Mouse (Mus musculus): Measurements from ENCODE around the gene Tyw1.
"Not testable (repeated sequence)": the region's sequence is repeated elsewhere in the genome, so short reads cannot be mapped to it uniquely, and the experiment has no call there.

The Tyw1 gene

DNA sequence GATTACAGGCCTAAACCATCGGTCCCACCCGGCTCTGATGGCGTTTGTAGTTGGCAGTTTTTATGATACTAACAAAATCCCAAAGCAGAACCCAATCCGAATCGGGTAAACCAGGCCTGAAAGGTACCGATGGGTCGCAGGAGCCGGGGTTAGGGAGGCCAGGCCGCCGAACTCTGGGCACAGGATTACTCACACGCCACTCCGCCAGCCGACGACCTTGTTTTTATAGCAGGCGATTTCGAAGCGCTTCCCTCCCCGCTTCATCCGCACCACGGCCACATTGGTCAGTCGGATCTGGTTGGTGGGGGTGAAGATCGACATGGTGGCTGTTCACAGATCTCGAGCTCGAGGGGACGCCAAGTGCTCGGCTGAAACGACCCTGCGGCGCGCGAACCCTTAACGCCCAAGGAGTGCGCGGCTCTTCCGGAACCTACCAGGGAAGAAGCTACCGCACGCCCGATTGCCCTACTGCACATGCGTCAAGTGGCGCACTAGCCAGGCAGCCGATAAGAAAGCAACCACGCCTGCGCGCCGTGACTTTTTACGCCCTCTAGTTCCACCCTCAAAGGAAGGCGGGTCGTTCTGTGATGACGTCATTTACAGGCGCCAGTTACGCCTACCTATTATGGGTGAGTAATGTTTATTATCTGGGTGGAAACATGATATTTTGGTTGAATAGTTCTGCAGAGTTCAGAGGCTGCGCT is at the start of gene Tyw1, which contains the start of gene Sbds:
TSS of gene Tyw1 (plus strand) at position 603 of the 704 bp plus-strand sequence.
TSS of gene Sbds (minus strand) at position 514 of the 704 bp plus-strand sequence.
- DNase-seq (ENCODE audit: low read depth, low spot score) = peak; percentile 99

DNA sequence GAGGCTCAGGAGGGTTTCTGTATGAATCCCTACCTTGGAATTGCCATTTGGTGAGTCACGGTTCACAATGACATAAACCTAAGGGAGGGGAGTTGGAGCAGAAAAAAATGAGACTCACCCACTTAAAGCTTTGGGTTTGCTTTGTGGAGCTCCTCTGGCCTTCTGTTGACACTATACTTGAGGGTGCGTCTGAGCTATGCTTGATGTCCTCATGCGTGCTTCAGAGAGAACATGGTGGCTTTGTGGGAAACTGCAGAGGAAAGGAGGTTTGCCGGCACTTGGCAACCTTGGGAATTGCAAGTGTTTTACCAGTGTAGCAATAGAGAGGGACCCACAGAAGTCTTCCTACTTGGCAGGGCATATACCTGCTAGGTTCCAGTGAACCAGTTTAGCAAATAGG is 48.1 kb upstream of the Tyw1 start:
- no peak for DNase-seq (ENCODE audit: low read depth, low spot score)

DNA sequence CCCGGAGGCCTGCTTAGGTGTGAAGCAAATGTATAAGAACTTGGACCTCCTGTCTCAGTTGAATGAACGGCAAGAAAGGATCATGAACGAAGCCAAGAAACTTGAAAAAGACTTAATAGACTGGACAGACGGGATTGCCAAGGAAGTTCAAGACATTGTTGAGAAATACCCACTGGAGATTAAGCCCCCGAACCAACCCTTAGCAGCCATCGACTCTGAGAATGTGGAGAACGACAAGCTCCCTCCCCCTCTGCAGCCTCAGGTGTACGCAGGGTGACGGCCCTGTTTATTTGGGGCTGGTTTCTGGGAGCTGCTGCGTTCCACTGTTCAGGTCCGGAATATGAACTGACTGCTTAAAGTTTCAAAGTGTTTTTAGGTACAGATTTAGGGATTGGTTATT is 42.5 kb upstream of the Tyw1 start:
- no peak for DNase-seq (ENCODE audit: low read depth, low spot score)

DNA sequence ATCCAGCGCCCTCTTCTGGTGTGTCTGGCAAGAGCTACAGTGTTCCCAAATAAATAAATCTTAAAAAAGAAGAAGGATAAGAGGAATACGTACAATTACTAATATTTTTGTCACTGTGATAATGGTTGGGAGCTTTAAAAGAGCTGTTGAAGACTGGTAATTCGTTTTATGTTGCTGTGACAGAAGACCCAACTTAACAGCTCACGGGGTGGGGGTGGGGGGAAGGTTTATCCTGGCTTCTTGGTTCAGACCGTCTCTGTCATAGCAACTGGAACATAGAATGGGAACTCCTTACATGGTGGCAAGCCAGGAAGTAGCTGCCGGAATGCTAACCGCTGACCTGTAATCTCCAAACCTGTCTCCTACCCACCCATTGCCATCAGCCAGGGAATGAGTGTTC is 38.6 kb upstream of the Tyw1 start, which contains the start of gene Tmem248:
TSS of gene Tmem248 (plus strand) at position 301 of the 400 bp plus-strand sequence.
- DNase-seq (ENCODE audit: low read depth, low spot score) = no peak

DNA sequence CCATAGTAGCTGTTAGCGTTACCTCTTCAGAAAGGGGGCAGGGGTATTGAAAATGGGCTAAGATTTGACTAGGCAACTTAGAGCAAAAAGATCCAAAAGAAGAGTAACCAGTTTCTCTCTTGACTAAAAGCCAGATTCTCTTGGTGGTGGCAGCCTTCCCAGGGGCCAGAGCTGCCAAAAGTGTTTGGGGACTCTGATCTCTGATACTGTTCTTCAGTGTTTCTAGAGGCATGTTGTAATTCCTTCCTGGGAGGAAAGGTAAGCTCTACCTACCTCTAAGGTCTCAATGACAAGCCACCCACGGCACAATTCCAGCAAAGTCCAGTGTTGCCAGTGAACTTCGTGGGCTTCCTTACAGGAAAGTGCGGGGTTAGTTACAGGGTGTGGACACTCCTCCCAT is 38.0 kb upstream of the Tyw1 start:
- no peak for DNase-seq (ENCODE audit: low read depth, low spot score)

DNA sequence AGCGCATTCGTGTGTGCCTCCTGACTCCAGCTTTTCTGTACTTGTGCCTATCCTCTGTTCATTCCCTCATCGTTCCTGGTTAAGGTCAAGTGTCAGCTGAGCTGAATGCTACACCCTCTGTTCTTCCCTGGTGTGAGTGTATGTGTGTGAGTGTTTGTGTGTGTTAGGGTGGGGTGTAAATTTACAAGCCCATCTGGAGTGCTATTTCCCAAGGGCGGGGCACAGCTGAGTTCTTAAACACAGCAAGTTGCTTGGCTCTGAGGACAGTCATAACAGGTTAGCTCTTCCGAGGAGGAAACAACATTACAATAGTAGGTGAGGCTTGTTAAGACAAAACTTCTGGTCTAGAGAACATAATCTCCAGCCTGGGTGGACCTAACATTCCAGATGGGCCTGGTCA is 37.1 kb upstream of the Tyw1 start:
- DNase-seq (ENCODE audit: low read depth, low spot score) = no peak

DNA sequence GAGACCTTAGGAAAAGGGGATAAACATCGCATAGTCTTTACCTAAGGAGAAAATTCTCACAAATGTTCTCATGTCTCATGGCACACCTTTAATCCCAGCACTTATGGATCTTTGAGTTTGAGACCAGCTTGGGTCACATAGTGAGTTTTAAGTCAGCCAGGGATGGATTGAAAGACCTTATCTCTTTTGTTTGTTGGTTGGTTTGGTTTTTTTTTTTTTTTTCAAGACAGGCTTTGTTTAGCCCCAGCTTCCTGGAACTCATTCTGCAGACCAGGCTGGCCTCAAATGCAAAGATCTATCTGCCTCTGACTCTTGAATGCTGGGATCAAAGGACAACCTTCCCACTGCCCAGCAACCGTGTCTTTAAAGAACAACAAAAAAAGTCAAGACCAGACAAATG is 34.1 kb upstream of the Tyw1 start:
- no peak for DNase-seq (ENCODE audit: low read depth, low spot score)

DNA sequence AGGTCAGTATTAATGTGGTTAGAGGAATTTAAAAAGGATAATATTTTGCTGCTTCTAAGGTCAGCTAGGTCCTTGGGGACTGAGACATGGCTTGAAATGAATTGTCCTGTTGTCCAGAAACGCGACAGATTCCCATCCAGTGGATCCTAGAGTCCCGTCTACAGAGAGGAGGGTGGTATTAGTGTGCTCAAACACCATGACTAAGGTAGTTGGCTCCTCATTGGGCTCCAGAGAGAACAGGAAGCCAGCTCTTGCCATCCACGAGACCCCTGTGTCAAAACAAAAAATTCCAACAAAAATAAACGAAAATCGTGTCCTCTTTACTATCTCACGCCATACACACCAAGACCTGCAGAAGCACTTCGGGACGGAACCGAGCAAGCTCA is 33.7 kb upstream of the Tyw1 start:
- no peak for DNase-seq (ENCODE audit: low read depth, low spot score)

DNA sequence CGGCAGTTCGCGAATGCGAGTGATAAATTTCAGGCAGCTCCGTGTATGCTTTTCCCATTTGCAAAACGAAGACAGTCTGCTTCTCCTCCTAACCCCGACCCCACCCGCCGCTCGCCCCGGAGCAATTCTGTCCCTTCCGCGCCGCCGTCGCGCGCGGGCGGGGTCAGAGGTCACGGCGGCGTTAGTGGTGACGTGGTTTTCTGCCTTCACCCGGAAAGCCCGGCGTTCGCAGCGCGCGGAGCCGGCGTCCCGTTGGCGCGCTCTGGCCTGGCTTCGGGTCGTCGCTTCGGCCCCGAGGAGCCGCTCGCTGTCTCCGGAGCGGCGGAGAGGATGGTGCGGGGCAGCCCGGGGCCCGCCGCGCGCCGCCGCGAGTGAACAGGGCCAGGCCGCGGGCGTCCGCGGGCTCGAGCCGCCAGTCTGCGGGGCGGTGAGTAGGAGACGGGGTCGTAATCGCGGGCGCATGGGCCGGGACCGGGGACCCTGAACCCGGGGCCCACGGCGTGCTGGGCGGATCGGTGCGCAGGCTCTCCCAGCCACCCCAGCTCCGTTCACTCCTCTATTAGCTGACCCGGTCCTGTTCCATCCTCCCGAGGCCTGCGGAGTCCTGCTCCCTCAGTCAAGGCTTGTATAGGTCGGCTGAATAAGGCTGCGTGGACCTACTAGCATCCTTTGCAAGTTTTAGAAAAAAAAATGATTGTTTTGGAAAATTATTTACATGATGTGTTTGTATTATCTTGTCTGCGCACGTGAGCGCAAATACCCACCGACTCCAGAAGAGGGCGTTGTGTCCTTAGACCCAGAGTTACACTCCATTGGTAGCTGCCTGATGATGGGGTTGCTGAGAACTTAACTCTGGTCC is 33.0 kb upstream of the Tyw1 start:
- DNase-seq (ENCODE audit: low read depth, low spot score) = peak; percentile 83

DNA sequence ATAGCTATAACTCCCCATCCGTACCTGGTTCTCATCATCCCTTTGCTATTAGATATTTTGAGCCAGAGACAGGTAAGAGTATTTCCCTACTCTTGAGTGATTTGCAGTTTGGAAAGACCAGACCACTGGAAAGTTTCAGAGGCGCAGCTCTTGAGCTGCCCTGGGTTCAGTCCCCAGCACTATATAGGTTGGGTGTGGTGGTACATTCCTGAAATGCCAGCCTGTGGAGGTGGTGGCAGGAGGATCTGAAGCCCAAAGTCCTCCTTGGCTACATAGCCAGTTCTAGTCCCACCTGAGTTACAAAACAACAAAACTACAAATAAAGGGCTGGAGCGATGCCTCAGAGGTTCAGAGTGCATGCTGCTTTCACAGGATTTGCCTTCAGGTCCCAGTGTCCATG is 28.6 kb upstream of the Tyw1 start:
- no peak for DNase-seq (ENCODE audit: low read depth, low spot score)

DNA sequence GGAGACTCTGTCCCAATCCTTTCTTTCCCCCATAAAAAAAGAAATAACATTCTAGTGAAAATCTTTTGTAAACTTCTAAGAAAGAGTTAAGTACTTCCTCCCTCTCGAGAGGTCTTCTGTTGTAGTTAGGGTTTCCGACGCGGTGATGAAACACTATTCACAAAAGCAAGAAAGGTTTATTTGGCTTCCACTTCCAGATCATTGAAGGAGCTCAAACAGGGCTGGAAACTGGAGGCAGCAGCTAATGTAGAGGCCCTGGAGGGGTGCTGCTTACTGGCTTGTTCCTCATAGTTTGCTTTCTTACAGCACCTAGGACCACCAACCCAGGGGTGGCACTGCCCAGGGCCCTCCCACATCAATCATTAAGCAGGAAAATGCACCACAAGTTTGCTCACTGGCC is 27.3 kb upstream of the Tyw1 start:
- no peak for DNase-seq (ENCODE audit: low read depth, low spot score)

DNA sequence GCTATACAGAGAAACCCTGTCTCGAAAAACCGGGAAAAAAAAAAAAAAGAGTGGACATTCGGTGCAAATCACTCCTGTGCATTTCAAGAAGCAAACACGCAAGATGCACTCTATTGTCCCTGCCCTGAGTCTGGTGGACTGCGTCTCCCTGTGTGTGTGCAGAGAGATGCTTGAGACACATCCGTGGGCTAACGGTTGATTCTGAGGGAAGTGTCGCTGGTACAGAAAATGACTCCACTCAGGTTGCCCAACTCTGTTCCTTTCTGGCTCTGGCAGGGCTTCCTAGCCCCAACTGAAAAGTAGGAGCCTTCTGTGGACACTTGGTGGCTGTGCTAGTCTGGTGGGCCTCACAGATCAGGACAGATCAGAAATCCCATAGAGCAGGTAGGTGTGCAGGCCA is 19.1 kb upstream of the Tyw1 start:
- no peak for DNase-seq (ENCODE audit: low read depth, low spot score)

DNA sequence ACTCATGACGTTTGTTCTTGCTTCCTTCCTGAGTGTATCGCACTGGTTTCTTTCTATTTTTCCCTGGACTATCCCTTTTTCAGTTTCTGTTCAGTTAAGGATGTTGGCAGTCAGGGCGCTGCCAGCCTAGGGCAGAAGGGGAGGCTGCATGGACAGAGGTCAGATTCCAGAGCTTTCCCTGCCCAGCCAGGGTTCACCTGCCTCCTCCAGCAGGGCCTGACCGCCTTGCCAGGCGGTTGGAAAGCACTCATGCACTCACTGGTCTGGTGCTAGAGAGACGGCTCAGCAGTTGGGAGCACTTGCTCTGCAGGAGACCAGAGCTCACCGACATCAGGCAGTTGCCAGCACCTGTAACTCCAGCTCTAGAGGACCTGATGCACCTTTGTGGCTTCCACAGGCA is 16.2 kb upstream of the Tyw1 start:
- DNase-seq (ENCODE audit: low read depth, low spot score) = no peak

DNA sequence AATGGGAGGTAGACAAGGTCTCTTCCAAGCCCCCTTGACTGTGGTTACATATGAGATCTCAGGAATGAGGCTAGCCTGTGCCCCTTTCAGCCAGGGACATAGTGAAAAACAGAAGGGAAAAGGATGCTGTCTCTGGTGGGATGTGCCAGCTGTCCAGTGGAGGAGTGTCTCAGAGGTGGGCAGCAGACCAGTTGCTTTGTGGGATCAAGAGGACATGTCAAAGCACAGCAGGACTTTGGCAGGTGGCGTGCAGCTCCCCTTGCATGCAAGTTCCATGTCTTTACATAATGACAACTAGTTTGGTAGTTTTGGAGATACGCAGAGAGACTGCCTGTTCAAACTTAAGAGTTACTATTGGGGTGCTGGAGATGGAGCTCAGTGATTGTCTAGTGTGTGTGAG is 15.6 kb upstream of the Tyw1 start:
- DNase-seq (ENCODE audit: low read depth, low spot score) = no peak

DNA sequence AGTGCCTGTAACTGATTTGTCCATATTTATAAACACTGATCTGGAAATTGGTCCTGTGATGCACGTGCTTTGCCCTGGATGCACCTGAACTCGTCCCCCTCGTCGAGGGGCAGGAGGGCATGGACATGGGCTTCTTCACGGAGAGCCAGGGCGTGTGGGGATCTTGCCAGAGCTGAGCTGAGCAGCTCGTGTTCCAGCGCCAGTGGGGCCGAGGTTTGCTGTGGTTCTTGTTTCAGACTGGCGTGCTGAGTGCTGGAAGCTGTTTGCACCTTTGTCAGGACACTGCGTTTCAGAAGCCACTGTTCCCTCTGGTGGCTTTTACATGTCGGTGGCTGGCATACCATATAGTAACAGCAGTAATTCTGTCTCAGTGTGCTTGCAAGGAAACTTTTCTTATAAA is 14.0 kb upstream of the Tyw1 start:
- no peak for DNase-seq (ENCODE audit: low read depth, low spot score)

DNA sequence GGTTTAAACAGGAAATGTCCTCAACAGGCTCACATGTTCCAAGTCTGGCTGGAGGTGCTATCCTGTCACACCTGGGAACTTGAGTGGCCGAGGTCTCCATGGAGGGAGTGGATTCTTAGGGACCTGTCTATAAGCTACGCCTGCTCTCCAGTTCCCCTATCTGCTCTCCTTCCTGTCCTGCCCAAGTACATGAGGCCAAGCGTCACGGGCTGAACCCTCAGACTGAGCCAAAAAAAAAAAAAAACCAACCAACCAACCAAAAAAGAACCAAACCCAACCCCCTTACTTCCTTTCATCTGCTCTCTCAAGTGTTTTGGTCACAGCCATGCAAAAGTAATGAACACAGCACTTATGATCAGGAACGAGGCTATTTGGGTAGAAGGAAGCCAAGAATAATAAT is 7.6 kb upstream of the Tyw1 start:
- no peak for DNase-seq (ENCODE audit: low read depth, low spot score)

DNA sequence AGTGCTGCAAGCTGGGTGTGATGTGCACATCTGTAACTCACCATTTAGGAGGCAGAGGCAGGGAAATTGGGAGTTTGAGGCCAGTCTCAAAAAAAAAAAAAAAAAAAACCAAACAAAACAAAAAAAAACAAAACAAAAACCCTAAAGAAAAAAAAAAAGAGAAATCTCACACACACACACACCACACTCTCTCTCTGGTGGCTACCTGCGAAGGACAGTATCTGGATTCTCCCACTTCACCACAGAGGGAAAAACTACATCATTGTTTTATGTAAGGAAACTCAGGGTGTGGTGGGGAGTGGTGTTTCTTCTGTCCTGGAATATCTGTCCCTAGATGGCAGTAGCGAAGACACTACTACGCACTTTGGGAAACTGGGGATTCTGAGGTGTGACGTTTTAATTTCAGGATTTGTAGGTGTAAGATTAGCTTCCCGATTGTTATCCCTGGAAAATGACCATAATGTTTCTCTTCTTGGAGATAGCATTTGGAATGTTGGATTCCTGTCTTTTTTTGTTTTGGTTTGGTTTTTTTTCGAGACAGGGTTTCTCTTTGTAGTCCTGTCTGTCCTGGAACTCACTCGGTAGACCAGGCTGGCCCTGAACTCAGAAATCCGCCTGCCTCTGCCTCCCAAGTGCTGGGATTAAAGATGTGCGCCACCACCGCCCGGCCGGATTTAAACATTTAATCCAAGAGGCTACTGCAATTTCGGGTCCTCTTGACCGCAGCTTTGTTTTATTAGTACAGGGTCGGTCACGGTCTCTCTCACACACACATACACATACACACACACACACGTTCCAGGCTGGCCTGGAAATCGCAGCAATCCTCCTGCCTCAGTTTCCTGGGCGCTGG is 1.0 kb upstream of the Tyw1 start:
- DNase-seq (ENCODE audit: low read depth, low spot score) = peak; percentile 32

DNA sequence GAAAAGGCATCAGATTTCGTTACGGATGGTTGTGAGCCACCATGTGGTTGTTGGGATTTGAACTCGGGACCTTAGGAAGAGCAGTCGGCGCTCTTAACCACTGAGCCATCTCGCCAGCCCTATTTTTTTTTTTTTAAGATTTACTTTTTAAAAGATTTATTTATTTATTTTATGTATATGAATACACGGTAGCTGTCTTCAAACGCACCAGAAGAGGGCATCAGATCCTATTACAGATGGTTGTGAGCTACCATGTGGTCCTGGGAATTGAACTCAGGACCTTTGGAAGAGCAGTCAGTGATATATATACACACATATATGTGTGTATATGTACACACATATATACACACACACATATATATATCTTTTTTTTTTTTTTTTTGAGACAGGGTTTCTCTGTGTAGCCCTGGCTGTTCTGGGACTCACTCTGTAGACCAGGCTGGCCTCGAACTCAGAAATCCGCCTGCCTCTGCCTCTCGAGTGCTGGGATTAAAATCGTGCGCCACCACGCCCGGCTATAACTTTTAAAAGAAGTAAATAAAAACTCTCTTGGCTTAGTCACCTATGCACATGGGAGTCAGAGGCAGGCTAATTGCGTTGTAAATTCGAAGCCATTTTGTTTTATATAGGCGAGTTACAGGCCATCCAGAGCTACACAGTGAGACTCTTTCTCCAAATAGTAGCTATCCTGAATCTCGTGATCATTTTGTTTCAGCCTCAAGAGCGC is 543 bp downstream of the Tyw1 start:
- not testable (repeated sequence) for DNase-seq (ENCODE audit: low read depth, low spot score)

DNA sequence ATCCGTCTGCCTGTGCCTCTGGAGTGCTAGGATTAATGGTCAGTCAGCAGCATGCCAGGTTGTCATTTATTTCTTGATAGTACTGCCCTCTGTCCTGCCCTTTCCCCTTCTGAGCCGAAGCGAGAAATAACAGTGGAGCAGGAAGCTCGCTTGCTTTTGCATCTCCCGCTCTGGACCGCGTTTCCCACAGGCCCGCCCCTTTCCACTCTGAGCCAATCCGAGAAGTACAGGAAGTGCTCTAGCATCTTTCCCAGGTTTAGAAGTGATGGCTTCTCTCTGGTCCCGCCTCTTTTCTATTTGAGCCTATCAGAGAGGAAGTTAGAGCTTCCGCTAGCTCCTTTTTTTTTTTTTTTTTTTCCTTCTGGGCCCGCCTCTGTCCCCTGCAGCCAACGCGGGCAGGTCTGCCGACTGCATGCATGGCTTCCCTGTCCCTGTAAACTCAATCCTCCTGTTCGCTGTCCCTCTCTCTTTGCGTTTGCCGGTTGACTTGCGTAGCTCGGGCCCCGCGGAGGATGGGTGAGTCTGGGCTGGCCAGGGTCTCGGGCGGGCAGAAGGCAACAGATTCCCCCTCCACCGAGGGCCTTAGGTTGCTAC is 1.4 kb downstream of the Tyw1 start:
- peak; percentile 96 for DNase-seq (ENCODE audit: low read depth, low spot score)

DNA sequence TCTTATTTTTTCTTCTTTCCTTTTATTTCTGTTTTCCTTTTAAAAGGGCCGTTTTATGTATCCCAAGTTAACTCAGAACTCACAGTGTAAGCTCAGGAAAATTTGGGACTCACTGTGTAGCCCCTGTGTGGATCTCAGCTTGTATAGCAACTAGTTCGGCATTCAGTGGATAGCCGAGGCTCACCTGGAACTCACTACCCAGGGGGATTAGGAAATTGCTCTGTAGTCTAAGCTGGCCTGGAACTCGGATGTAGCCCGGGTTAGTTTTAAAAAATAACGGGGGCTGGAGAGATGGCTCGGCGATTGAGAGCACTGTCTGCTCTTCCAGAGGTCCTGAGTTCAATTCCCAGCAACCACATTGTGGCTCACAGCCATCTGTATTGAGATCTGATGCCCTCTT is 1.9 kb downstream of the Tyw1 start:
- DNase-seq (ENCODE audit: low read depth, low spot score) = no peak

DNA sequence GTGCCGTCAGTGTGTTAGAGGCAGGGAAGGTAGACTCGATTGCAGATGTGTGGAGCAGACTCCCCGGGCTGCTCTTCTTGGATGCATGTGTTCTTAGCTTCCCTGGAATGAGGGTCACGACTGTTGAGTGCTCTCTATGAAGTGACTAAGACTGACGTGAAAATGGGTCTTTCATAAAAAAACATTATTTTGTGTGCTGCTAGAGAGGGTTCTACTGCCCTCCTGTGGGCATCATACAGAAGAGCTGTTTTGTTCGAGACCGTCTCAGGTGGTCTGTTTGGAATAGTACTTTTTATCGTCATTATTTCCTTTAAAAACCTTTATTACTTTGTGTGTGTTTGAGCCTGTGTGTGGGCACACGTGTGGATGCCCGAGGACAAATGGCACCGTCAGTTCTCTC is 8.0 kb downstream of the Tyw1 start:
- no peak for DNase-seq (ENCODE audit: low read depth, low spot score)
